In genomic region chr11:12205201-12206161, GRCm38 (mm10) we compare ENCODE assay signal across 10 mouse cellular contexts.
DNase-seq lines count a peak whose midpoint lies in the region; ATAC-seq and TF ChIP-seq lines count a peak whose summit lies in the region.
"Had no signal": no experiment of that assay in that cellular context is flagged by ENCODE, and none has a peak within 500 bp of the region (broad histone marks: within the 10 kb centered on the region; RNA-seq: fewer than 3 reads in every experiment).

No protein-coding gene starts in this region.

- H3K4me1 ChIP-seq in MEL (ENCODE audit: control insufficient read depth in 1 of 2, insufficient read depth in 2 of 2, low read length in 2 of 2): peaks cover 5 to 7% of the 10 kb centered on the region in 2 experiments; a peak in 3 of 4 replicates
- no peaks in the 10 kb centered on the region for H3K4me1 ChIP-seq in forebrain, embryonic 16.5 days (replicated peaks; ENCODE audit: control insufficient read depth, insufficient read depth, low read length)
- H3K4me1 ChIP-seq: embryonic facial prominence, embryonic 12.5 days had no signal

- no peaks in the 10 kb centered on the region for H3K27me3 ChIP-seq in MEL (ENCODE audit: control insufficient read depth in 1 of 2, insufficient read depth in 2 of 2, low read length in 2 of 2)
- no peaks in the 10 kb centered on the region for H3K27me3 ChIP-seq in forebrain, embryonic 16.5 days (replicated peaks; ENCODE audit: control insufficient read depth, insufficient read depth, low read length)
- H3K27me3 ChIP-seq: embryonic facial prominence, embryonic 12.5 days had no signal

- H3K36me3 ChIP-seq in MEL (ENCODE audit: control insufficient read depth in 1 of 2, insufficient read depth in 2 of 2, low read length in 2 of 2): peaks cover 0 to 7% of the 10 kb centered on the region in 2 experiments; a peak in 2 of 4 replicates
- H3K36me3 ChIP-seq in forebrain, embryonic 16.5 days (ENCODE audit: control insufficient read depth, insufficient read depth): no peaks in the 10 kb centered on the region
- H3K36me3 ChIP-seq: embryonic facial prominence, embryonic 12.5 days had no signal

- 70% methylated on average over 6 of the region's 6 CpGs for WGBS in forebrain, embryonic 16.5 days

- no peak overlapping the region for H3K4me3 ChIP-seq in MEL (ENCODE audit: control insufficient read depth in 1 of 2, insufficient read depth in 1 of 2, low read depth in 2 of 2, low read length in 2 of 2)
- H3K4me3 ChIP-seq in forebrain, embryonic 16.5 days (replicated peaks; ENCODE audit: low read length): no peak overlapping the region
- H3K4me3 ChIP-seq: embryonic facial prominence, embryonic 12.5 days had no signal

- TF ChIP-seq RAD21 in MEL (IDR thresholded peaks at IDR 0.05; ENCODE audit: low read depth, low read length): peak; percentile 23

- H3K27ac ChIP-seq in MEL (ENCODE audit: control insufficient read depth, low read depth, low read length): peak overlapping the region; percentile 73
- H3K27ac ChIP-seq in forebrain, embryonic 16.5 days (ENCODE audit: low read length): no peak overlapping the region
- H3K27ac ChIP-seq: embryonic facial prominence, embryonic 12.5 days had no signal

- no peak for ATAC-seq in forebrain, embryonic 16.5 days

- H3K9me3 ChIP-seq in MEL (replicated peaks; ENCODE audit: insufficient read depth, low read length): no peaks in the 10 kb centered on the region
- H3K9me3 ChIP-seq in forebrain, embryonic 16.5 days (ENCODE audit: control insufficient read depth, low read length): no peaks in the 10 kb centered on the region
- H3K9me3 ChIP-seq: embryonic facial prominence, embryonic 12.5 days had no signal

- TF ChIP-seq CTCF in MEL (IDR thresholded peaks at IDR 0.05 in 2 of 3, conservative IDR thresholded peaks at IDR 0.05 in 1 of 3; ENCODE audit: control insufficient read depth in 1 of 3, insufficient read depth in 1 of 3, low read depth in 2 of 3, low read length in 3 of 3, poor library complexity in 1 of 3, severe bottlenecking in 1 of 3): peak in 2 of 3 experiments; percentile 30 to 43; a peak in 3 of 6 replicates

- no peaks in the 10 kb centered on the region for H3K79me2 ChIP-seq in MEL (ENCODE audit: control insufficient read depth, insufficient read depth, low read length, poor library complexity)

- DNase-seq in heart, adult 18-20 months: peak; percentile 29 to 31
- no peak for DNase-seq in heart, adult 8-10 months (ENCODE audit: low spot score)
- DNase-seq in MEL (ENCODE audit: low read depth, low spot score): peak; percentile 70
- peak; percentile 16 for DNase-seq in fibroblast of lung, adult 2 months (ENCODE audit: low read depth)
- peak; percentile 49 for DNase-seq in liver
- DNase-seq in urinary bladder, adult 2 months (ENCODE audit: low spot score): no peak
- no peak for DNase-seq in kidney, postnatal 36 days
- DNase-seq: thymus, adult 18-20 months had no signal

- no peak for TF ChIP-seq POLR2A in MEL (IDR thresholded peaks at IDR 0.05; ENCODE audit: control insufficient read depth in 1 of 2, insufficient read depth in 1 of 2, low read depth in 1 of 2, low read length in 2 of 2, poor library complexity in 1 of 2)

- H3K4me2 ChIP-seq in forebrain, embryonic 16.5 days (ENCODE audit: low read length): no peak overlapping the region
- H3K4me2 ChIP-seq: embryonic facial prominence, embryonic 12.5 days had no signal

- TF ChIP-seq EP300 in MEL (IDR thresholded peaks at IDR 0.05; ENCODE audit: low read depth in 1 of 2, low read length in 2 of 2): peak; percentile 81 to 87; a peak in 3 of 4 replicates

- H3K9ac ChIP-seq in MEL (ENCODE audit: control insufficient read depth, low read depth, low read length, poor library complexity, severe bottlenecking): no peak overlapping the region
- no peak overlapping the region for H3K9ac ChIP-seq in forebrain, embryonic 16.5 days (replicated peaks; ENCODE audit: low read depth, low read length)
- H3K9ac ChIP-seq: embryonic facial prominence, embryonic 12.5 days had no signal

TF ChIP-seq in MEL, 35 proteins besides CTCF, POLR2A, EP300 and RAD21:
- TF ChIP-seq TCF12 (IDR thresholded peaks at IDR 0.05; ENCODE audit: low read depth, low read length) (peak; percentile 90), RCOR1 (IDR thresholded peaks at IDR 0.05; ENCODE audit: low read depth, low read length) (peak; percentile 80; the same call in 1 of the 2 replicates), ETS1 (IDR thresholded peaks at IDR 0.05; ENCODE audit: low read depth, low read length) (peak; percentile 79), SMC3 (IDR thresholded peaks at IDR 0.05; ENCODE audit: low read depth, low read length) (peak; percentile 23; the same call in 1 of the 2 replicates), TAL1 (IDR thresholded peaks at IDR 0.05; ENCODE audit: low read length) (peak; percentile 23; the same call in 1 of the 2 replicates), JUND (IDR thresholded peaks at IDR 0.05; ENCODE audit: low read depth, low read length) (no peak), GATA1 (IDR thresholded peaks at IDR 0.05; ENCODE audit: low read depth, low read length) (peak; percentile 87), ZC3H11A (IDR thresholded peaks at IDR 0.05; ENCODE audit: low read depth, low read length) (0 out of 2 replicates have a peak, but pooled peaks have one; percentile 15), SIN3A (IDR thresholded peaks at IDR 0.05; ENCODE audit: low read length) (peak; percentile 57; the same call in 1 of the 2 replicates), MAX (IDR thresholded peaks at IDR 0.05; ENCODE audit: low read length) (peak; percentile 25; the same call in 1 of the 2 replicates), MEF2A (IDR thresholded peaks at IDR 0.05; ENCODE audit: extremely low read depth, insufficient replicate concordance, low read depth, low read length, poor library complexity, severe bottlenecking) (peak; percentile 63; the same call in 1 of the 2 replicates), CHD2 (IDR thresholded peaks at IDR 0.05; ENCODE audit: low read length) (no peak; the same call in 1 of the 2 replicates), MYB (IDR thresholded peaks at IDR 0.05; ENCODE audit: low read depth, low read length) (peak; percentile 47; the same call in 1 of the 2 replicates), HCFC1 (IDR thresholded peaks at IDR 0.05; ENCODE audit: low read depth, low read length) (no peak), MAFK (IDR thresholded peaks at IDR 0.05; ENCODE audit: borderline replicate concordance, low read depth, low read length) (peak; percentile 42; the same call in 1 of the 2 replicates), ZNF384 (IDR thresholded peaks at IDR 0.05; ENCODE audit: low read depth, low read length) (peak; percentile 70; the same call in 1 of the 2 replicates)
TF ChIP-seq in MEL: peak in this region for 13.

Comparison
In these comparisons a context has a peak if more than half of its experiments do, and no peak if none do; other contexts are left out.
1. DNase-seq: peak in heart, adult 18-20 months (2 of 2), MEL (single experiment), fibroblast of lung, adult 2 months (single experiment) and liver (single experiment); none in heart, adult 8-10 months (single experiment), urinary bladder, adult 2 months (single experiment) and kidney, postnatal 36 days (0 of 2).